Mouse (Mus musculus) liver, adult 2 months (tissue): ENCODE results near the gene Retnlb.

Experiments used
- CTCF ChIP-seq: fragments of 200-500 bp; IDR thresholded peaks from 2 replicates; pipeline ENCODE4 v1.5.1; 2011; ENCODE audit warnings: low read depth, low read length, control low read depth
- POLR2A ChIP-seq: fragments of 200-500 bp; IDR thresholded peaks from 2 replicates; pipeline ENCODE4 v1.6.1; 2011; ENCODE audit warnings: low read length, control low read depth; ENCODE audit not compliant: insufficient read depth; ENCODE audit errors: extremely low read depth

DNA sequence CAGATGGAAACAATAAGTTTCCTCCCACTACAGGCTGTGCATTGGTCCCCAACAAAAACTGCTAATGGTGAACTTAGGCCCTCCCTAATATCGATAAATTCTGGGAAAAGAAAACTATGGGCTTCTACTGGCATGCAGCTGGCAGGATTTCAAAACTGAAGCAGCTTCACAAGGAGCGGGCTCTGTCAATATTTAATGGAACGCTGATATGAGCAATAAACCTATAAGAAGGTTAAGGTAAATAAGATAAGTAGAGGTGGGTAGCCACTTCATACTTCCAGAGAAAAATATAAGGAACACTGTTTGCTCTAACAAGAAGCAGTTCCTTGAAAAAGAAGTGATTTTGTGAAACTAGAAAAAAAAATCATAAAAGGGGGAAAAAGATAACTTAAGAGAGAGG, 9.8 kb downstream of the Retnlb start:
- TF ChIP-seq POLR2A (no peak), CTCF (no peak)
